Mouse (Mus musculus) megakaryocyte, adult 5-6 weeks (primary cell): ENCODE measurements at regions not wholly inside any gene's neighbourhood (a gene's known extent, or its start where the extent isn't known, plus 50 kb on each side); places are given as distances from the start of the nearest gene placed in this dataset.

Experiments
- ATAC-seq: 2 replicates; pipeline ENCODE4 v1.8.0; 2016; ENCODE audit warnings: mild to moderate bottlenecking, inconsistent platforms; ENCODE audit not compliant: poor library complexity, severe bottlenecking

DNA sequence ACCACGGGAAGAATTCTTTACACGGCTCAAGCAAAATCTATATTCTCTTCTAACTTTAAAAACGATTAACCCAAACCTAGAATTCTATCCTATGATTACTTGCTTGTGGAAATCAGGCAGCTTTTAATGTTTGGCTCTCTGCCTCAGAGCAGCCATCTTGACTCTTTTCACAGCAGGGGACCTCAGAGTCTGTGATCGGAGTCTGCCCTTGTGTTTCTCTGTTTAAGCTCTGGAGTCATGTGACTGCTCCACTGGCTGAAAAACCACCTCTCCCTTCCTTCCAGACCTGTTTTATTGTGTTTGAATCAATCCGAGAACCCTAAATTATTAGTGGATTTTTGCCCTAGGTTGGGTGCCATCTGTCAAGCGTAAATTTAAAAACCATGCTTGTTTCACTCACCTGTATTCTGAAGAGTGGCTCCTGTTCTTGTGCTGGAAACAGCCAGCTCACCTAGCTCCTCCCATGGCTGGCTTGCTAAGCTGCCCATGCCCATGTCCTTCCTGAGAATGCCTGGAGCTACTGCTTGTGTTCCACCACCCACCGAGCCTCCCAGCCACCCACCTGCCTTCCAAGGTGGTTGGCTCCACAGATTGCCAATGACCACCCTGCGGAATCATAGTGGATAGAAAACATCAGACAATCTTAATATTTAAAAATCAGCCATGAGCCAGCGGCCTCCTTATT lies 62.6 kb downstream of the Perp start:
- no peak for ATAC-seq

DNA sequence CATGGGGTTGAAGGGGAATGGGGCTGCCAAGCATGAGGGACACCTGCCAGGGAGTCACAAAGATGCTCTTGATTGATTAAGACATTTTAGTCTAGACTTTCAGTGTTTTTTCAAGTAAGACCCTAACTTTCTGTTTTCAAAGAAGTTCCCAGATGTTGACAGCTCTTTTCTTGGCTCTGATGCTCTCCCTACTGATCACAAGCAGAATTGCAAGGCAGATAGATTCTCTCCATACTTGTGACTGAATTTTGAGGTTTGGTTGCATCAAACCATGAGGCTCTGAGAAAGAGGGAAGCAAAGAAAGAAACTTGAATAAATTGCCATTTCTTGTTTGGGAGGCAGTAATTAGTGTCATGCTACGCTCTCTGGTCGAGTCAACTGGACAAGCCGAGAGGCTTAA lies 64.5 kb downstream of the Perp start:
- ATAC-seq = no peak

DNA sequence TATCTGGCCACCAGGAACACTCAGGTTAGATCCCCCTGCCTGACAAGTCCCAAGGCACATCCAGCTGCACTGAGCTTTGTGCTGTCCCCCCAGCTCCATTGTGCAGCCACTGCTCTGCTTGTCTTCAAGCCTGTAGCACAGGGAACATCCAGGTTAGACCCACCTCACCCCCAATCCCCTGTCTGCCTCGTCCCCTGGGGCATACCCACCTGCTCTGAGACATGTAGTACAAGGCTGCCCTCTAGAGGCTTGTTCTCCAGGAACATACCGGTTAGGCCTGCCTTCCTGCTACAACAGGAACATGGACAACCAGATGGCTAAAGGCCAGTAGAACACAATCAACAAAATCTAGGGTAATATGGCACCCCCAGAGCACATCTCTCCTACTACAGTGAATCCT lies 66.1 kb downstream of the Perp start:
- peak; percentile 72 for ATAC-seq

DNA sequence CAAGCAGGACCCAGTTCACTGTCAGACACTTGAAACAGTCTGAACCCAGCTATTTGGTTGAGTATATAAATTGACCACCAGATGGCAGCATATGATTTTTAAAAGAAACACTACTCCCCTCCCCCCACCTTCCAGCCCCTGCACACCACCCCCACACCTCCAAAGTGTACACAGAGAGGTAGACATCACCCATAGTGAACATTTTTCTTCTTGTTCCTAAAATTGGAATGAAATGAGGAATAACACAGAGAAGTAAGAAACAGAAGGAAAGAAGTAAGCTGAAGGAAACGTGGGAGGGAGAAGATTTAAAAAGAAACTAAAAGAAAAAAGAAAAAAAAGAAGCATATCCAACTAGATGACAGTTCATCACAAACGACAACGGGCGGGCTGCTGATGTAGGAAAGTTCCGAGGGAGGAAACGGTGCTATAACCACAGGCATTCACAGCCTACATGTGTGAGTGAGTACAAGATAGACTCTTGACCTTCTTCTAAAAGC lies 72.3 kb downstream of the Perp start:
- ATAC-seq = peak; percentile 73

DNA sequence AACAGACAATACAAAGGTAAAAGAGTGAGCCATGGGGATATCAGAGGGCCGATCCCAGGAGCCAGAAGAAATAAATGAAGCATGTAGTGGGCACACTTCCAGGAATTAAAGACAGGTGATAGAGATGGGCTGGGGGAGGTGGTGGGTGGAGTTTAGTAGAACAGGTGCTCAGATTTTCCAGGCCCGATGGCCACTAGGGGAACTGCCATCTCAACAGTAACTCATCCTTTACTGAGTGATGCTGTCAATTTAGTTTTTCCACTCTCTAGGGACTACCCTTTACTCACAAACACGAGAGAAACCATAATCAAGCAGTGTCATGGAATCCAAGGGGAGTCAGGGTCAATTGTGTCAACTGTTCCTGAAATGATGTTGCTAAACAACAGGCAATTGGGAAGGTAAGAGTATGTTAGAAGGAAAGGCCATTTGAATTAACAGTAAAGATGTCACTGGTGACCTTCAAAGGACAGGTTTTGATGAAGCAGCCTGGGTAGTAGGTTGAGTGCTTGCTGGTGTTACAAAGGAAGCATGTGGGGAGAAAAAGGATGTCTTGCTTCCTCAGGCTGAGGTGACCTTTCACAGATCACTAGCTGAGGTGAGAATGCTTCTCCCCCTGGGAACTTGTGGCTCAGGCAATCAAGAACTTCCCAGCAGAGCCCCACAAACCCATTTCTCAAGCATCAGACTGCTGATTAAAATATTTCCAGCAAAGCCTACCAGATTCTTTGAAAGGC lies 78.4 kb downstream of the Perp start:
- no peak for ATAC-seq

DNA sequence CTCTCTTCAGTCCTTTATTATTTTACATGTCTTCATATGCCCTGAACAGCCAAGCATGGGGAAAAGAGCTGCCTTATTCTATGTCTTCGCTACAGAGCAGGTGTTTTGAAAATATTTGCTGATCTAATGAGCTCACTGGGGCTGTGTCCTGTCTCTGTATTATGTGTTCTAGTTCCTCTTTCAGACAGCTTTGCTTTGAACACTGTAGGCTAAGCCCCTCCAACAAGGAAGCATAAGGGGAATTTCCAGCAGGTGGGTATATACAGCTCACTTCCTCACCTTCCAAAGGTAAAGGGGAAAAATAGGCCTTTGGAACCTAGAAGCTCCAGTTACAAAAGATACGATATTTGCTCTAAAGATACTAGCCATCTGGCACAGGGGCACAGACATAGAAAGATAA lies 83.0 kb downstream of the Perp start:
- peak; percentile 38 for ATAC-seq

DNA sequence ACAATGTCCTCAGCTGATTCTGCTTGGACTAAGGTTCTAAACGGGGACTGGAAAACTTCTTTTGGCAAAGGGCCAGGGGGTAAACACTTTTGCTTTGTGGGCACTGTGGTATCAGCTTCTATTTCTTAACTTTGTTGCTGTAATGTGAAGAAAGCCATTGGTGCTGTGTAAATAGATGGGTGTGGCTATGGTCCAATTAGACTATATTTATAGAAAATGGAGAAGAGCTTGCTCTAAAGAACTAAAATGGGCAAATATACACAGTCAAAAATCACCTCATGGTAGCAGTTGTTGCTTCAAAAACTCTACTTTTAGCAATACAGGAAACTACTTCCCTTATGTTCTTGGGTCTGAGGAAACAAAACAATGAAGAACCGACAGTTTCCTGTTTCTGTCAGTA lies 84.1 kb downstream of the Tnfaip3 start:
- peak; percentile 71 for ATAC-seq

DNA sequence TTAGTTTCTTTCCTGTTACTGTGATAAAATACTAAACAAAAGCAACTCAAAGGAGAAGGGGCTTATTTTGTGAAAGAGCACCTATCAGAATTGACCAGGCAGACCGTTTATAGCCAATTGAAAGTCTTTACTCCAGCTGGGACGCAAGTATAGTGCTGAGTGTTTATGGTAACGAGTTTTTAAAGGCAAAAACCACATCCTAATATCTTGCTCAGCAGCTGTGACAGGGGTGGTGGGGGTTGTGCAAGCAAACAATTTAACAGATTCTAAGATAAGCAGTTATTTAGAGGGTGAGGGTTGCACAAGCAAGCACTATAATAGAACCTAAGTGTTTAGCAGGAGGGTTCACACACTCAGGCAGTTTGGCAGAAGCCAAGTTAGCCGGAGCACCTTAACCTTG lies 74.0 kb downstream of the Tnfaip3 start:
- ATAC-seq = peak; percentile 56

DNA sequence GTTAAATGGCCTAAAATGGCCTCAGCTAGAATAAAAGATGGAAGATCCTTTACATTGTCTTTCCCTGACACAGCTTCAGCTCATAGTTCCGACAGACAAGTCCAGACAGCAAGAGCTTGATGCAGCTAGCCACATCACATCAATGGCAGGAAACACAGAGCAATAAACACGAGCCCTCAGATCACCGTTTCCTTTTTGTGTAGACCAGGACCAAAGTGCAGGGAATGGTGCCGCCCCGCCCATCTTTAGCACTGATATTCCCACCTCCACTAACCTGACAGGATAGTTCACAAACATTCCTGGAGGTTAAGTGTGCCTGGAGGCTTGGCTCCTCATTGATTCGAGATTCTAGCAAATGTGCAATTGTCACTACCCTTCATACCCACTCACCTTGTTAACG lies 73.5 kb downstream of the Tnfaip3 start:
- ATAC-seq = no peak

DNA sequence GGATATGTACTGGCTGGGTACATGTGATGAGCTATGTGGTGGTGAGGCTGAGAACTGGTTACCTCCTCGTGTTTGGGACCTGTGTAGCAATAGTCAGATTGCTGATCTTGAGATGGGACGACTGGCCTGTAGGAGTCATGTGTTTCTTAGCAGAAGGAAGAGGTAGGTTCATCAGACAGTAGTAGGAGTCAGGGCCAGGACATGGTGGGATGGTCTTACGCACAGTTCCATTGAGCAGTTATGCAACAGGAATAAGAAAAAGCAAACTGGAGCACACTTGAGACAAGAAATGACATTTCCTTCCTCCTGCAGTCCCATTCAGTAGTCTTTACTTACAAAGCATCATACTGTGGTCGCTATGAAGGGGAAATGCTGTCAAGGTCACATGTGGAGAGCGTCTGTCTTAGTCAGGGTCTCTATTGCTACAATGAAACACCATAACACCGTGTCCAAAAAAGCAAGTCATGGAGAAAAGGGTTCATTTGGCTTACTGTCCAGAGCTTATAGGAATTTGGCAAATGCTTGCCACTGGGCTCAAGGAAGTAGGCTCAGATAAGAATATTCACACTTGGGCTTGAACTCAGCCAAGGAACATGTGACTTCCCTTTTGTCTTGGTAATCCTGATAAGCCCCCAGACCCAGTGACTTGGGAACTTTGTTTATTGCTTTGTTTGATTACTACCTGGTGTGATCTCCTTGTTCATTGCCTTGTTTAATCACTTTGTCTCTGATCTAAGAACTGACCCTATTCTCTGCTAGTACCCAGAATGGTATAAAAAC lies 72.0 kb downstream of the Tnfaip3 start:
- peak; percentile 51 for ATAC-seq

DNA sequence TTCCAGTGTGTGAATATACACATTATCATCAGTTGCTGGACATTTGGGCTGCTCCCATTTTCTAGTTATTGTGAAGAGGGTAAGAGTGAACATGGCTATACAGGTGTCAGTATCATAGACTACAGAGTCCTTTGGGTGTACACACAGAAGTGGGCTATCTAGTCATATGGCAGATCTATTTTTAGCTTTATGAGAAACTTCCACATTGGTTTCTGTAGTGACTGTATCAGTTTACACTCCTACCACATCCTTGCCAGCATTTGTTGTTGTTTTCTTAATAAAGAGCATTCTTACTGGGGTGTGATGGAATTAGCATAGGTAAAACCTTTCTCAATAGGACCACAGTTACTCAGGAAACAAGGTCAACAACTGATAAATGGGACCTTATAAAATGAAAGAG lies 68.7 kb downstream of the Tnfaip3 start:
- no peak for ATAC-seq
